Mouse (Mus musculus) brain, embryonic 14.5 days (tissue): ENCODE measurements around the gene Trarg1.

ENCODE experiments used
- CTCF ChIP-seq: fragments of 200-500 bp; IDR thresholded peaks from 2 replicates; pipeline ENCODE4 v1.5.1; 2012; ENCODE audit warnings: inconsistent platforms, mild to moderate bottlenecking, moderate library complexity, borderline replicate concordance; ENCODE audit not compliant: insufficient read depth, insufficient read length; ENCODE audit errors: extremely low read depth
- POLR2A ChIP-seq: fragments of 200-500 bp; IDR thresholded peaks from 2 replicates; pipeline ENCODE4 v1.6.1; 2012; ENCODE audit warnings: mild to moderate bottlenecking, inconsistent platforms, borderline replicate concordance; ENCODE audit not compliant: poor library complexity, insufficient read depth, insufficient read length, severe bottlenecking; ENCODE audit errors: extremely low read depth

DNA sequence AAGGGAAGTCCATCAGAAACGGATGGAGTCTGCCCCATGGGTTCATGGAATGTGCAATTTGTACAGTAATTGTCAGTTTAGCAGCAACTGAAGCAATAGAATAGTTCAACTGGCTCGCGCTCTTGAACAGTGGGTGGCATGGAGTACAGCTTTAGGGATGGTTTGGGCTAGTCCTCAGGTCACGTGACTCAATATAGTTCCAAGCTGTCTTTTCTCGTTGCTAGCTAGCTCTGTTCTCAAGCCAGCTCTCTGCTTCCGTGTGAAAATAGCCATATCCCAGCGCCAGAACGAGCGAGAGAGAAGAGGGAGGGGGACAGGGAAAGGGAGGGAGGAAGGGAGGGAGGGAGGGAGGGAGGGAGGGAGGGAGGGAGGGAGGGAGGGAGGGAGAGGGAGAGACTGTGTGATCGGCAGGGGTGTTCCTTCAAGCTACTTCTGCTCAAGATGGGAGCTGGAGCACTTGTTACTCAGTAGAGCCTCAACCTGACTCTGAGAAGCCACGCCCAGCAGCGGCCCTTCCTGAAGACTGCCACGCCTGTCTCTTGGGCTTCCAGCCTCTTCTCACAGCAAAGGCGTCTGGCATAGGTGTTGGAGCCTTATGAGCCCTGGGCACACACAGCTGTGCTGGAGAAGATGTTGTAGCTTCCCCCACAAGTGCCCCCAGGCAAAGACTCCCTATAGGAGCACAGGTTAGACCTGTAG, 28.6 kb upstream of the Trarg1 start:
- no peak for TF ChIP-seq POLR2A
- TF ChIP-seq CTCF: no peak
